Mouse (Mus musculus) neural tube, embryonic 15.5 days (tissue): Measurements from ENCODE around the gene Evi5l. TPM values are rescaled to one million over a fixed set of nuclear protein-coding genes. Genes with fewer than 3 reads are reported as not detected.

Experiments used
- ATAC-seq: fragments of 200-750 bp; cut with Nextera tagmentation; 2 replicates; pipeline ENCODE4 v1.8.0; 2017; ENCODE audit warnings: mild to moderate bottlenecking, moderate TSS enrichment, moderate library complexity; ENCODE audit not compliant: low FRiP score
- H3K27ac ChIP-seq: fragments of 300-500 bp; sonication (generic); replicated peaks from 2 replicates; pipeline ENCODE4 v1.5.1; 2015; ENCODE audit warnings: mild to moderate bottlenecking, inconsistent platforms
- H3K27me3 ChIP-seq: fragments of 300-500 bp; sonication (generic); replicated peaks from 2 replicates; pipeline ENCODE4 v1.6.1; 2015; ENCODE audit warnings: inconsistent platforms
- H3K36me3 ChIP-seq: fragments of 300-500 bp; sonication (generic); 2 replicates; pipeline ENCODE4 v1.6.1; 2015; ENCODE audit warnings: inconsistent platforms
- H3K4me1 ChIP-seq: fragments of 300-500 bp; sonication (generic); 2 replicates; pipeline ENCODE4 v1.6.1; 2015; ENCODE audit warnings: inconsistent platforms
- H3K4me2 ChIP-seq: fragments of 300-500 bp; sonication (generic); 2 replicates; pipeline ENCODE4 v1.6.1; 2015; ENCODE audit warnings: inconsistent platforms, mild to moderate bottlenecking, moderate library complexity
- H3K4me3 ChIP-seq: fragments of 300-500 bp; sonication (generic); replicated peaks from 2 replicates; pipeline ENCODE4 v1.5.1; 2015; ENCODE audit warnings: mild to moderate bottlenecking, inconsistent platforms
- H3K9ac ChIP-seq: fragments of 300-500 bp; sonication (generic); replicated peaks from 2 replicates; pipeline ENCODE4 v1.6.1; 2015; ENCODE audit warnings: mild to moderate bottlenecking, inconsistent platforms
- H3K9me3 ChIP-seq: fragments of 300-500 bp; sonication (generic); replicated peaks from 2 replicates; pipeline ENCODE4 v1.6.1; 2016; ENCODE audit warnings: inconsistent platforms
- WGBS: fragments of 180-500 bp; shearing (Covaris S2); methylation state at CpG from one replicate; pipeline ENCODE4 v1.1.7; 2015; ENCODE audit warnings: mixed read lengths; 5-methylcytosine and 5-hydroxymethylcytosine counted together
- polyA plus RNA-seq: library from polyadenylated mRNA; unstranded; fragments of >200 nt; fragmentation: Nextera tagmentation; extraction: Ambion mirVana; gene quantifications from 2 replicates; pipeline ENCODE4 v1.2.1, GENCODE M21; 2015

Gene Evi5l
- polyA plus RNA-seq, 1 experiment from 2014 or later, result 107 TPM

DNA sequence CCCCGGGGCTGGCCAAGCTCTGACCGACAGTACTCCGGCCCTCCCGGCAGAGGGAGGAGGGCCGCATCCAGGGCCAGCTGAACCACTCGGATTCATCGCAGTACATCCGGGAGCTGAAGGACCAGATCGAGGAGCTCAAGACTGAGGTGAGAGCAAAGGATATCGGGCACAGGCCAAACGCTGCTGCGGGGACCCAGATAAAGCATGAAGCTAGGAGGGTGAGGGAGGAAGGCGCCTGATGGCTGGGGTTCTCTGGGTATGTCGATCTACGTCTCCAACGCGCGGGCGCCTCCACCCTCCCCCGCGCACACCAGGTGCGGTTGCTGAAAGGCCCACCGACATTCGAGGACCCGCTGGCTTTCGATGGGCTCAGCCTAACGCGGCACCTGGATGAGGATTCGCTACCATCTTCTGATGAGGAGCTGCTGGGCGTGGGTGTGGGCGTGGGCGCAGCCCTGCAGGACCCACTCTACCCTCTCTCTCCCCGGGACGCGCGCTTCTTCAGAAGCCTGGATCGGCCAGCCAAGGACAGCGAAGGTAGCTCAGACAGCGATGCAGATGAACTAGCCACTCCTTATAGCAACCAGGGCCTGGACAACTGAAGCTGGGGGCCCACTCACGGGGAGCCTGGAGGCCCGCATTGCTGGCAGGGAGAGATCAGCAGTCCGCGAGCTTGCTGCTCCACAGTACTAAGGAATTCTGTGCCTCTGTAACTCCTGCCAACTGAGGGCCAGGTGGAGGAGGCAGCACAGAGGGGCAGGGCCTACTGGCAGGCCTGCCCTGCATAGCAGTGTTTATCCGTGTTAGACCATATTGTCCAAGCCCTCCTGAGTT lies 40.0 kb downstream of the Evi5l start:
- H3K9me3 ChIP-seq, result 0 out of 2 replicates have a peak, but pooled peaks cover 3% of the 10 kb centered on the region
- H3K4me1 ChIP-seq, result peaks cover 45% of the 10 kb centered on the region
- no peak overlapping the region for H3K27ac ChIP-seq
- ATAC-seq, result peak; percentile 11; the same call in 1 of the 2 replicates
- WGBS, result 15% methylated on average over 44 of the region's 44 CpGs
- H3K4me2 ChIP-seq, result no peak overlapping the region
- no peak overlapping the region for H3K4me3 ChIP-seq
- H3K9ac ChIP-seq, result no peak overlapping the region
- H3K36me3 ChIP-seq, result peaks cover 71% of the 10 kb centered on the region
- peaks cover 24% of the 10 kb centered on the region for H3K27me3 ChIP-seq

DNA sequence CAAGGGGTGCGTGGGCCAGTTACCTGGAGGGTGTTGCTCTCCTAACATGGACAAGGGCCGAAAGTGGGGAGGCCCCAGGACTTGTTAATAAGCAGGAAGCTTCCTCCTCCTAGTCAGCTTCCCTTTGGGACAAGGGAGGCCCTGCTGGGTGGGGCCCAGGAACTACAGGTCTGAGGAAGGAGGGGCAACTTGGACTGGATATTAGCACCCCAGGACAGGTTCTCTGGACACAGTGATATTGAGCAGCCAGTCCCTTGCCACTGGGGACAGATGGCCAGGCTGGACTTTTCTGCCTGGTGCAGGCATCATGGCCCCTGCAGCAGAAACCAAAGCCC lies 40.6 kb downstream of the Evi5l start:
- H3K27me3 ChIP-seq, result peaks cover 24% of the 10 kb centered on the region

DNA sequence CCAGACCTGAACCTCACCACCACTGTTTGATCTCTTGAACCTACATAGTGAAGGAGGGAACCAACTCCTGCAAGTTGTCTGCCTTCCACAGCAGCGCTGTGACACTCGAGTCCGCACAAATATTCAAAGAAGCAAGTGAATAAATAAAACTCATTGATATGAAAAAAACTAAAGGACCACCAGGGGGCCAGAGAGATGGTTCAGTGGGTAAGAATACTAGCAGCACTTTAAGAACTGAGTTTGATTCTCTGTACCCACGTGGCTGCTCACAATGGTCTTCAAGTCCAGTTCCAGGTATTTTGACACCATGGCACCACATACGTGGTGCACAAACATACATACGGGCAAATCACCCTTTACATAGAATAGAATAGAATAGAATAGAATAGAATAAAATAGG lies 44.7 kb downstream of the Evi5l start:
- Histone ChIP-seq H3K4me3 (no peak overlapping the region), H3K4me1 (peaks cover 73% of the 10 kb centered on the region), H3K27me3 (peaks cover under 1% of the 10 kb centered on the region; the same call in 1 of the 2 replicates), H3K9ac (no peak overlapping the region), H3K9me3 (0 out of 2 replicates have a peak, but pooled peaks cover 3% of the 10 kb centered on the region), H3K36me3 (peaks cover 27% of the 10 kb centered on the region), H3K4me2 (no peak overlapping the region; the same call in 1 of the 2 replicates), H3K27ac (peak overlapping the region; percentile 51; the same call in 1 of the 2 replicates)
- no peak for ATAC-seq
- WGBS, result 75% methylated on average over 6 of the region's 6 CpGs

More for the DNA sequence above, 40.6 kb downstream of the Evi5l start:
- peaks cover 66% of the 10 kb centered on the region for H3K36me3 ChIP-seq
- ATAC-seq, result no peak
- no peak overlapping the region for H3K4me3 ChIP-seq
- WGBS, result 73% methylated on average over 2 of the region's 2 CpGs
- H3K9ac ChIP-seq, result no peak overlapping the region
- H3K9me3 ChIP-seq, result 0 out of 2 replicates have a peak, but pooled peaks cover 3% of the 10 kb centered on the region
- no peak overlapping the region for H3K27ac ChIP-seq
- H3K4me2 ChIP-seq, result no peak overlapping the region
- peaks cover 47% of the 10 kb centered on the region for H3K4me1 ChIP-seq

DNA sequence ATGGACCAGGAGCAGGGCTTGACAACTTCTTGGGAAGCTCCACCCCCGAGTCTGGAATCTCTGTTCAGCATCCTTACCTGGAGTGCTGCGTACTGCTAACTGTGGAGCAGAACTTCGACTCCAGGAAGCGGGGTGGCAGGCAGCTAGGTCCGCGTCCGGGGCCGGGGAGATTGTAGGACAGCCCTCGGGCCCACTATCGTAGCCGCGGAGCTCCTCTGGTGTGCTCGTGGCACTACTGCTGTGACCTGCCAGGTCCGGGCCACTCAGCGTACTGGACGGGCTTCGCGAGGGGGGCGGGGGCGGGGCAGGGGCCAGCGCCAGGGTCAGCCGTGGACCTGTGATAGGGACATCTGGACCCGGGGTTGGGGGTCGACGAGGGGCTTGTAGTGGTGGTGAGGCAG lies 46.4 kb downstream of the Evi5l start:
- 1% methylated on average over 25 of the region's 25 CpGs for WGBS
- Histone ChIP-seq H3K27ac (peak overlapping the region; percentile 72), H3K9ac (peak overlapping the region; percentile 56), H3K4me2 (peak overlapping the region; percentile 96), H3K4me3 (peak overlapping the region; percentile 75), H3K4me1 (peaks cover 63% of the 10 kb centered on the region), H3K27me3 (no peaks in the 10 kb centered on the region), H3K9me3 (0 out of 2 replicates have a peak, but pooled peaks cover 3% of the 10 kb centered on the region), H3K36me3 (peaks cover 19% of the 10 kb centered on the region)
- peak; percentile 1 for ATAC-seq

DNA sequence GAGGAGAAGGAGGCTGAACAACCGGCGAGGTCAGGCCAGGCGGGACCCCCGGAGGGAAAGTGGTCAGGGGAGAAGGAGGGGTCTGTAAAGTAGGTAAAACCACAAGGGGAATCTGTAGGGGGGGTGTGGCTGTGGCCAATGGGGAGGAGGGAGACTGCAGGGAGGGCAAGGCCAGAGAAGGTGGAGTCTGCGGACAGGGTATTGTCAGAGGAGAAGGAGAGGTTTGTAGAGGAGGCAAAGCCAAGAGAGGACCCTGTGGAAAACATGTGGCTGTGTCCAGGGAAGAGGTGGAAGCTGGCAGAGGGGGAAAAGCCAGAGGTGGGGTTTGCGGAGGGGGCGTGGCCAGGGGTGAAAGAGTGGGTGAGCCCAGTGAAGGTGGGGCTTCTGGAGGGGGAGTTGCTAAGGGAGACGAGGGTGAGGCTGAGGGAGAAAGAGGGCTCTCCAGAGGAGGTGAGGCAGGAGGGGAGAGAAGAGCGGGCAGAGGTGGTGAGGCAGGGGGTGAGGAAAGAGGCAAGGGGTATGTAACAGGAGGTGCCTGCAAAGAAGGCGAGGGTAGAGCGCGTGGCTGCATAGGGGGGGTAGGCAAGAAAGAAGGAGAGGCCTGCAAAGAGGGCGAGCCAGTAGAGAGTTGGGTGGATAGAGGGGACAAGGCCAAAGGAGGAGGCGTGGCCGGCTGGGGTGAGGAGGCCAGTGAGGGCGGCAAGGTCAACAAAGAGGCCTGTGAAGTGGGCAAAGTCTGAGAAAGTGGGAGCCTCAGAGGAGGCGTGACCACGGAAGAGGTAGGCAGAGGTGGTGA lies 47.0 kb downstream of the Evi5l start:
- H3K36me3 ChIP-seq, result peaks cover 15% of the 10 kb centered on the region
- peak overlapping the region; percentile 96 for H3K4me2 ChIP-seq
- peak overlapping the region; percentile 72 for H3K27ac ChIP-seq
- peaks cover 59% of the 10 kb centered on the region for H3K4me1 ChIP-seq
- H3K9me3 ChIP-seq, result 0 out of 2 replicates have a peak, but pooled peaks cover 3% of the 10 kb centered on the region
- H3K27me3 ChIP-seq, result no peaks in the 10 kb centered on the region
- H3K9ac ChIP-seq, result peak overlapping the region; percentile 56
- WGBS, result 4% methylated on average over 18 of the region's 18 CpGs
- ATAC-seq, result peak; percentile 17
- H3K4me3 ChIP-seq, result peak overlapping the region; percentile 75

DNA sequence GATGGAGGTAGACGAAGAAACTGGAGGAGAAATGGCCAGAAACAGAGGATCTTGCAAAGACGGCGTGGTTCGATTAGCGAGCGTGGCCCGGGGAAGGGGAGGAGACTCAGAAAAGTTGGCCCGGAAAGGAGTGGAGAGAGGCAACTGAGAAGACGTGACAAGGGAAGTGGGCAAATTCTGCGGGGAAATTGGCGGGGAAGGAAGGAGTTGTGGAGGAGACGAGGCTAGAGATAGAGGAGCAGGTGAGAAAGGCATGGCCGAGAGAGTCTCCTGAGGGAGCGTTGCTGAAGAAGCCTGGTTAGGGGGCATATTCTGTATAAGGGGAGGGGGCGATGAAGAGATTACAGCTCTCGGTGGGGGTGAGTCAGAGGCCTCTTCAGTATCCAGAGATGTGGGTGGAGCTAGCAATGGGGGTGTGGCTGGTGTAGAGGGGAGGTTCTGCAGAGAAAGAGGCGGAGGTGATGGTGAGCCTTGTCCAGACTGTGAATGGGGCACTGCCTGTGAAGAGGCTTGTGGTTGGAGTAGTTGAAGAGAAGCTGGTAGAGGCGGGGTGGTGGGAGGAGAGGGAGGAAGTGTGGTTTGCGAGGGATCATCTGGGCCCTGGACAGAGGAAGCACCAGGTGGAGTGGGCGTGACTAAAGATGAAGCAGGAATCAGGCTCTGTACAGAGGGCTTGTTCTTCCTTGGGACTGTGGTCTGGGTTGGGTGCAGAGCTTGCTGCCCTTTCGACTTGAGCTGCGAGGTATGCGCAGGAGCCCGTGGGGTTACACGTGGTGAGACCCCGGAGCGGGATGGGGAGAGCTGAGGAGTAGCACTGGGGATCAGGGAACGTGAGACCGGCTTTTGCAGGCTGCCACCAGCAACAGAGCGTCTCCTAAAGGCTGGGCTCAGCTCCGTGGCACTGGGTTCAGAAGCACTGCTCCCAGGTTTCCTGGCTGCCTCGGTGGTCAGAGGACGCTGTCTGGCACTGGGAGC lies 47.9 kb downstream of the Evi5l start:
- 12% methylated on average over 33 of the region's 33 CpGs for WGBS
- H3K9me3 ChIP-seq, result 0 out of 2 replicates have a peak, but pooled peaks cover 3% of the 10 kb centered on the region
- peaks cover 59% of the 10 kb centered on the region for H3K4me1 ChIP-seq
- peak overlapping the region; percentile 72 for H3K27ac ChIP-seq
- peak overlapping the region; percentile 56 for H3K9ac ChIP-seq
- H3K4me3 ChIP-seq, result peak overlapping the region; percentile 75
- H3K36me3 ChIP-seq, result peaks cover 15% of the 10 kb centered on the region
- ATAC-seq, result no peak
- peak overlapping the region; percentile 96 for H3K4me2 ChIP-seq
- no peaks in the 10 kb centered on the region for H3K27me3 ChIP-seq

DNA sequence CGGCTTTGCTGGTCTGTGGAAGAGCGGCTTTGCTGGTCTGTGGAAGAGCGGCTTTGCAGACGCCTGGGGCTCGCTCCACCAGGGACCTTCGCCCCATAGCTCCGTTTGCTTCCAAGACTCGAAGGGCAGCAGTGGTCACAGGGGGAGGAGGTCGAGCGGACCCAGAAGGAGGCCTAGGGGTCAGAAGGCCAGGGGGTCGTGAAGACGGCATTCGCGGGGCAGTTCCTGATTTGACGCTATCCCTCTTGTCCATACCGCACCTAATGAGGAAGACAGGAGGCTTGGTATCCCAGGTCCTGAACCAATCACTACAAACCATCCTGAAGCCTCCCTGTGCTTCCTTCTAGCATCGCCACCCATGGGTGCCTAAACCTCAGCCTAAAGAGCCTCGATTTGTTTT lies 49.9 kb downstream of the Evi5l start:
- H3K27me3 ChIP-seq, result no peaks in the 10 kb centered on the region
- peak; percentile 20 for ATAC-seq
- no peaks in the 10 kb centered on the region for H3K9me3 ChIP-seq
- no peaks in the 10 kb centered on the region for H3K36me3 ChIP-seq
- H3K4me3 ChIP-seq, result peak overlapping the region; percentile 75
- peak overlapping the region; percentile 79 for H3K9ac ChIP-seq
- peak overlapping the region; percentile 96 for H3K27ac ChIP-seq
- WGBS, result 6% methylated on average over 18 of the region's 18 CpGs
- peak overlapping the region; percentile 96 for H3K4me2 ChIP-seq
- H3K4me1 ChIP-seq, result peaks cover 46% of the 10 kb centered on the region

DNA sequence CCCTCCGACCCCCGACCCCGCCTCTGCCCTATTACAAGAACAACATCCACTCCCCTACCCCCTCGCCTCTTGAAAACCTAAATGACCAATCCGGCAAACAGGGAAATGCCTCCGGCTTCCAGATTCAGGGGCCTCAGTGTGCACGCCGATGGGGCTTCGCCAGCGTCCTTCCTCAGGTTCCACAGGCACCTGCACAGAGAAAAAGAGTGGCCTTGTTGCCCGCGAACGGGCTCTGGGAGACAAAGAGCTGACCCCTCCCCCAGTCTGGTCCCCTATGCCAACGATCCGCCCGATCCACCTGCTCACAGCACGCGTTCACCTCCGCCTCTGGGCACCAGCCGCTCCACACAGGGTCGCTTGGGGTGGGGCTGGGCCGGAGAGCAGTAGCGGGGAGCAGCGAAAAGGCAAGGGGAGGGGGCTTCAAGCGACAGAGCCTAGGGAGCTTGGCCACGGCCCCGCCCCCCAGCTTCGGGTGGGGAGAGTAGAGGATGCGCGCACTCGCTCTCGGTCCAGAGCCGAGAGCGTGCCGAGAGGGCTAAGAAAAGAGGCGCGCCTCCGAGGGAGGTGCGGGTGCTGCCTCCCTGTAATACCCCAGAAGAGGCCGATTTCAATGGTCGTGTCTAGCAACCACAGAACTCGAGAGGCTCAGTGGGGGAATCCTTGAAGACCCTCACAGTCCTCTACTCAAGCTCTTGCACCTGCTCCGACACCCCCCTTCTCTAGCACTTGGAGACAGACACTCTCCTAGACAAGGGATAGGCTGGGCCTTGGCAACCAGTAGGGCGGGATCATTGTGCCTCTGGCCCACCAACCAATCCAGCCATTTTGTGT lies 50.6 kb downstream of the Evi5l start, which contains the start of gene Prr36:
Gene Prr36 (minus strand): TSS at position 669 of the 831 bp plus-strand sequence.
- WGBS, result under 1% methylated on average over 43 of the region's 44 CpGs
- no peaks in the 10 kb centered on the region for H3K36me3 ChIP-seq
- peak within 1 kb of the TSS; percentile 96 for H3K27ac ChIP-seq
- peaks cover 44% of the 10 kb centered on the region for H3K4me1 ChIP-seq
- peak within 1 kb of the TSS; percentile 79 for H3K9ac ChIP-seq
- peak; percentile 88 for ATAC-seq
- no peaks in the 10 kb centered on the region for H3K27me3 ChIP-seq
- H3K4me2 ChIP-seq, result peak within 1 kb of the TSS; percentile 96
- H3K4me3 ChIP-seq, result peak within 1 kb of the TSS; percentile 75
- no peaks in the 10 kb centered on the region for H3K9me3 ChIP-seq

DNA sequence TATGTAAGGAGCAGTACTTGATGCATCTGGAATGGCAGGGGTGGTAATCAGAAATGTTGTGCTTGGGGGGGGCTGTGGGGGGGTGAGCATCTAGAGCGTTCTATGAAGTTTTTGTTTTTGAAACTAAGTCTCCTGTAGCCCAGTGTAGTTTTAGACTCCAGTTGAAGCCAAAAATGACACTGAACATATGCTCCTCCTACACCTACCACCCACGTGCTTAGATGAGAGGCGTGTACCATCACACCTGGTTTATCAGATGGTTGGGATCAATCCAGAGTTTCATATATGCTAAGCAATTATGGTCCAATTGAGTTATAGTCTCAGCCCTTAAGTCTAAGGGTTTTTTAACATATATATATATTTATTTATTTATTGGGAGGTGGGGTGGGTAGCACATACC lies 53.2 kb downstream of the Evi5l start:
- H3K9me3 ChIP-seq, result no peaks in the 10 kb centered on the region
- 95% methylated on average over 3 of the region's 3 CpGs for WGBS

DNA sequence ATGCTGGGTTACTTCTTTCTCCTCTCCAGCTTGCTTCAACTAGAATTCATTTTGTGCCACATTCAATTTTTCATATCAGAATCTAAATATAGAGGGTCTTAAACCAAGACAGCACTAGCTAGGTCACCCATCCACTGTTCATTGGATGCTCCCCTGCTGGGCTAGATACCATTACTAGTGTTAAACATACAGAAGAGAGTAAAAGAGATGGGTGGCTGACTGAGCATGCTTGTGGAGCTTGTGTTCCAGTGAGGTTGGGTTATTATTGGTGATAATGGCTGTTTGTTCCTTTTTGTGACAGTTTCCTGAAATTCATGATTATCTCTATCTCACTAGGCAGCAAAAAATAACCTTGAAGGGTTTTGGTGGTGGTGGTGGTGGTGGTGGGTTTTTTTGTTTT lies 55.7 kb downstream of the Evi5l start:
- Histone ChIP-seq H3K36me3 (no peaks in the 10 kb centered on the region), H3K4me3 (no peak overlapping the region), H3K27me3 (peaks cover 11% of the 10 kb centered on the region), H3K4me2 (no peak overlapping the region), H3K4me1 (peaks cover 14% of the 10 kb centered on the region), H3K9me3 (no peaks in the 10 kb centered on the region), H3K27ac (no peak overlapping the region), H3K9ac (no peak overlapping the region)
- no peak for ATAC-seq

More for the DNA sequence above, 53.2 kb downstream of the Evi5l start:
- H3K4me2 ChIP-seq, result no peak overlapping the region
- H3K27me3 ChIP-seq, result no peaks in the 10 kb centered on the region
- no peak for ATAC-seq
- H3K36me3 ChIP-seq, result no peaks in the 10 kb centered on the region
- H3K9ac ChIP-seq, result no peak overlapping the region
- H3K27ac ChIP-seq, result no peak overlapping the region
- no peak overlapping the region for H3K4me3 ChIP-seq
- H3K4me1 ChIP-seq, result peaks cover 23% of the 10 kb centered on the region
